Mouse (Mus musculus): ENCODE measurements around the gene Irs1.

DNA sequence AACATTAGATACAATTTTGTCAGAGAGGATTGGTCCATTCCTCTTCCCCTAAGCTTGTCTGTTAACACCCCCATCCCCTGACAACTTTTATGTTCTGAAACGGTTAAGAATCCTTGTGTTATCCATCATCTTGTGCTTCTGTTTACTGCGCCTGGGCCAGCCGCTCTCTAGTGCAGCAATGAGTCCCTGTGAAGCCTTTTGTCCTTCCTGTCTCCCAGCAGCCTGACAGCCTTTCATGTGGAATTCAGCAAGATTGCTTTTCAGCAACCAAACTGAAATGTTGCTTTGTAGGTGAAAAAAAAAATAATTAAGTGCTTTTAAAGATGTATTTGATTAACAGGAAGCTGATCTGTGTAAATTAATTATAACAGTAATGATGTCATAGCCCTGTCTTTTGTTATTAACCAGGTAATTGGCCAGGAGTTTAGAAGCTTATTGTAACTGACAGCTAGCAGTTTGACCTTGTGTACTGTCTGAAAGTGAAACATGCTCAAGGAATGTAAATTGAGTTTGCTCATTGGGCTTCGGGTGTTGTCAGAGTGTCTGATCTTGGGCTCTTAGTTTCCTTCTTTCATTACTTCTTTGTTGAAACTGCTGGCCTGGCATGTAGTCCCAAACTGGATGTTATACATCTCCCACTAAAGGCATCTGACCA is 33.0 kb upstream of the Irs1 start:
- TF ChIP-seq CTCF (IDR thresholded peaks at IDR 0.05; ENCODE audit: extremely low read depth, insufficient read depth, low read length): no peak
- no peak for TF ChIP-seq POLR2A (IDR thresholded peaks at IDR 0.05; ENCODE audit: extremely low read depth, insufficient read depth, low read length)
